Mouse (Mus musculus): ENCODE data around the gene Psmb6. TPM values are rescaled to one million over a fixed set of nuclear protein-coding genes. Genes with fewer than 3 reads are reported as not detected.

The Psmb6 gene
- polyA plus RNA-seq, 1 experiment from 2014 or later: 782 TPM

- Histone ChIP-seq H3K4me2 (no peak overlapping the region), H3K27ac (0 out of 2 replicates have a peak overlapping the region, but pooled peaks have one; percentile 23), H3K36me3 (no peaks in the 10 kb centered on the region), H3K9me3 (replicated peaks) (no peaks in the 10 kb centered on the region), H3K27me3 (no peaks in the 10 kb centered on the region), H3K4me3 (replicated peaks) (no peak overlapping the region), H3K9ac (no peak overlapping the region), H3K4me1 (peaks cover 49% of the 10 kb centered on the region)
- WGBS: 80% methylated on average over 6 of the region's 6 CpGs
- no peak for ATAC-seq (replicated peaks; ENCODE audit: low FRiP score)
Observed at GRCm38 (mm10) chr11:70573872-70574271, 48.7 kb downstream of the Psmb6 start.

GRCm38 (mm10) chr11:70577201-70577600 is 52.0 kb downstream of the Psmb6 start:
- H3K4me2 ChIP-seq: no peak overlapping the region
- H3K27me3 ChIP-seq: no peaks in the 10 kb centered on the region
- H3K9ac ChIP-seq: no peak overlapping the region
- H3K4me1 ChIP-seq: peaks cover 61% of the 10 kb centered on the region
- H3K4me3 ChIP-seq (replicated peaks): no peak overlapping the region
- H3K36me3 ChIP-seq: no peaks in the 10 kb centered on the region
- ATAC-seq (replicated peaks; ENCODE audit: low FRiP score): no peak
- H3K27ac ChIP-seq: 0 out of 2 replicates have a peak overlapping the region, but pooled peaks have one; percentile 50
- 73% methylated on average over 3 of the region's 3 CpGs for WGBS
- no peaks in the 10 kb centered on the region for H3K9me3 ChIP-seq (replicated peaks)

Other genes with a start within 250 kb of the Psmb6 start
- not detected in 2 replicates for gene Alox12e, start 202.7 kb upstream of the Psmb6 start, polyA plus RNA-seq (2015; fragmentation: Nextera tagmentation; extraction: Ambion mirVana)
- 1.1 and 2.0 TPM in 2 replicates for gene Alox15, start 173.3 kb upstream of the Psmb6 start, polyA plus RNA-seq (2015; fragmentation: Nextera tagmentation; extraction: Ambion mirVana)
- 40.1 and 42.1 TPM in 2 replicates for gene Pelp1, start 115.3 kb upstream of the Psmb6 start, polyA plus RNA-seq (2015; fragmentation: Nextera tagmentation; extraction: Ambion mirVana)
- gene Arrb2, start 92.7 kb upstream of the Psmb6 start, polyA plus RNA-seq (2015; fragmentation: Nextera tagmentation; extraction: Ambion mirVana): 15.4 and 15.5 TPM in 2 replicates
- gene Med11, start 73.4 kb upstream of the Psmb6 start, polyA plus RNA-seq (2015; fragmentation: Nextera tagmentation; extraction: Ambion mirVana): 38.8 and 42.0 TPM in 2 replicates
- gene Zmynd15, start 65.9 kb upstream of the Psmb6 start, polyA plus RNA-seq (2015; fragmentation: Nextera tagmentation; extraction: Ambion mirVana): 0.63 and 0.66 TPM in 2 replicates
- 6.0 and 6.9 TPM in 2 replicates for gene Cxcl16, start 65.4 kb upstream of the Psmb6 start, polyA plus RNA-seq (2015; fragmentation: Nextera tagmentation; extraction: Ambion mirVana)
- gene Tm4sf5, start 20.1 kb upstream of the Psmb6 start, polyA plus RNA-seq (2015; fragmentation: Nextera tagmentation; extraction: Ambion mirVana): 0.82 and 0.88 TPM in 2 replicates
- gene Vmo1, start 10.8 kb upstream of the Psmb6 start, polyA plus RNA-seq (2015; fragmentation: Nextera tagmentation; extraction: Ambion mirVana): 0.35 and 0.40 TPM in 2 replicates
- 0.91 and 1.1 TPM in 2 replicates for gene Gltpd2, start 6.2 kb upstream of the Psmb6 start, polyA plus RNA-seq (2015; fragmentation: Nextera tagmentation; extraction: Ambion mirVana)
- not detected in 2 replicates for gene Gm40193, start 7.6 kb downstream of the Psmb6 start, polyA plus RNA-seq (2015; fragmentation: Nextera tagmentation; extraction: Ambion mirVana)
- 6.5 and 8.2 TPM in 2 replicates for gene Pld2, start 14.7 kb downstream of the Psmb6 start, polyA plus RNA-seq (2015; fragmentation: Nextera tagmentation; extraction: Ambion mirVana)
- 14.8 and 15.8 TPM in 2 replicates for gene Mink1, start 37.5 kb downstream of the Psmb6 start, polyA plus RNA-seq (2015; fragmentation: Nextera tagmentation; extraction: Ambion mirVana)
- not detected in 2 replicates for gene 4930544D05Rik, start 90.5 kb downstream of the Psmb6 start, polyA plus RNA-seq (2015; fragmentation: Nextera tagmentation; extraction: Ambion mirVana)
- gene Chrne, start 93.8 kb downstream of the Psmb6 start, polyA plus RNA-seq (2015; fragmentation: Nextera tagmentation; extraction: Ambion mirVana): 0.27 TPM in 1 of 2 replicates, not detected in the other
- 0.19 and 0.30 TPM in 2 replicates for gene Gp1ba, start 113.8 kb downstream of the Psmb6 start, polyA plus RNA-seq (2015; fragmentation: Nextera tagmentation; extraction: Ambion mirVana)
- 115 and 122 TPM in 2 replicates for gene Rnf167, start 121.9 kb downstream of the Psmb6 start, polyA plus RNA-seq (2015; fragmentation: Nextera tagmentation; extraction: Ambion mirVana)
- gene Slc25a11, start 122.1 kb downstream of the Psmb6 start, polyA plus RNA-seq (2015; fragmentation: Nextera tagmentation; extraction: Ambion mirVana): 178 and 186 TPM in 2 replicates
- gene Pfn1, start 129.3 kb downstream of the Psmb6 start, polyA plus RNA-seq (2015; fragmentation: Nextera tagmentation; extraction: Ambion mirVana): 1,914 and 2,031 TPM in 2 replicates
- 30.3 and 38.5 TPM in 2 replicates for gene Eno3, start 131.8 kb downstream of the Psmb6 start, polyA plus RNA-seq (2015; fragmentation: Nextera tagmentation; extraction: Ambion mirVana)
- gene Spag7, start 144.0 kb downstream of the Psmb6 start, polyA plus RNA-seq (2015; fragmentation: Nextera tagmentation; extraction: Ambion mirVana): 181 and 202 TPM in 2 replicates
- gene Camta2, start 162.7 kb downstream of the Psmb6 start, polyA plus RNA-seq (2015; fragmentation: Nextera tagmentation; extraction: Ambion mirVana): 12.8 and 14.1 TPM in 2 replicates
- gene Inca1, start 174.8 kb downstream of the Psmb6 start, polyA plus RNA-seq (2015; fragmentation: Nextera tagmentation; extraction: Ambion mirVana): 1.2 and 2.3 TPM in 2 replicates
- gene Kif1c, start 175.2 kb downstream of the Psmb6 start, polyA plus RNA-seq (2015; fragmentation: Nextera tagmentation; extraction: Ambion mirVana): 3.5 and 3.6 TPM in 2 replicates
- 6.8 and 8.1 TPM in 2 replicates for gene Zfp3, start 238.8 kb downstream of the Psmb6 start, polyA plus RNA-seq (2015; fragmentation: Nextera tagmentation; extraction: Ambion mirVana)